Mouse (Mus musculus) MEL (cell line): Measurements from ENCODE around the gene Ltk. TPM values are rescaled to one million over a fixed set of nuclear protein-coding genes. Genes with fewer than 3 reads are reported as not detected.

ENCODE experiments used
- DNase-seq: peaks from one replicate; pipeline ENCODE4 v3.0.0; 2011; ENCODE audit warnings: low read depth, low spot score
- H3K27ac ChIP-seq: 2 replicates; pipeline ENCODE4 v1.5.1; 2012; ENCODE audit warnings: low read depth, mild to moderate bottlenecking, control low read depth, low read length, moderate library complexity; ENCODE audit not compliant: control insufficient read depth
- H3K27me3 ChIP-seq, 2 experiments: fragments of 150-350 bp in 1 of 2; sonication (generic) in 1 of 2; 2 replicates each; pipeline ENCODE4 v1.6.1; 2012; ENCODE audit warnings: low read length in 2 of 2, mild to moderate bottlenecking in 2 of 2, improper control_type of control experiment in 1 of 2, moderate library complexity in 1 of 2; ENCODE audit not compliant: insufficient read depth in 2 of 2, control insufficient read depth in 1 of 2
- H3K36me3 ChIP-seq, 2 experiments: 2 replicates each; pipeline ENCODE4 v1.6.1; 2012 to 2014; ENCODE audit warnings: low read length in 2 of 2, improper control_type of control experiment in 1 of 2, inconsistent platforms in 1 of 2, mild to moderate bottlenecking in 1 of 2; ENCODE audit not compliant: insufficient read depth in 2 of 2, control insufficient read depth in 1 of 2
- H3K4me1 ChIP-seq, 2 experiments: fragments of 150-350 bp in 1 of 2; sonication (generic) in 1 of 2; 2 replicates each; pipeline ENCODE4 v1.6.1; 2012; ENCODE audit warnings: low read length in 2 of 2, improper control_type of control experiment in 1 of 2, mild to moderate bottlenecking in 1 of 2; ENCODE audit not compliant: insufficient read depth in 2 of 2, control insufficient read depth in 1 of 2
- H3K4me3 ChIP-seq, 2 experiments: fragments of 150-350 bp in 1 of 2; sonication (generic) in 1 of 2; 2 replicates each; pipeline ENCODE4 v1.5.1; 2012; ENCODE audit warnings: low read depth in 2 of 2, low read length in 2 of 2, mild to moderate bottlenecking in 2 of 2, moderate library complexity in 2 of 2, control low read depth in 1 of 2, improper control_type of control experiment in 1 of 2; ENCODE audit not compliant: control insufficient read depth in 1 of 2, insufficient read depth in 1 of 2
- H3K79me2 ChIP-seq: 2 replicates; pipeline ENCODE4 v1.6.1; 2012; ENCODE audit warnings: mild to moderate bottlenecking, low read length, moderate library complexity; ENCODE audit not compliant: control insufficient read depth, poor library complexity, insufficient read depth
- H3K9ac ChIP-seq: 2 replicates; pipeline ENCODE4 v1.6.1; 2012; ENCODE audit warnings: low read depth, mild to moderate bottlenecking, control low read depth, low read length, moderate library complexity; ENCODE audit not compliant: control insufficient read depth, poor library complexity, severe bottlenecking
- H3K9me3 ChIP-seq: fragments of 150-350 bp; sonication (generic); replicated peaks from 2 replicates; pipeline ENCODE4 v1.6.1; 2012; ENCODE audit warnings: mild to moderate bottlenecking, low read length, improper control_type of control experiment, moderate library complexity; ENCODE audit not compliant: insufficient read depth
- BHLHE40 ChIP-seq: IDR thresholded peaks from 2 replicates; pipeline ENCODE4 v1.6.1; 2012; ENCODE audit warnings: low read depth, mild to moderate bottlenecking, inconsistent platforms, low read length, improper control_type of control experiment, borderline replicate concordance
- CHD2 ChIP-seq: IDR thresholded peaks from 2 replicates; pipeline ENCODE4 v1.6.1; 2011; ENCODE audit warnings: low read length, improper control_type of control experiment
- E2F4 ChIP-seq: IDR thresholded peaks from 2 replicates; pipeline ENCODE4 v1.6.1; 2011; ENCODE audit warnings: low read depth, low read length, improper control_type of control experiment, borderline replicate concordance
- JUND ChIP-seq: IDR thresholded peaks from 2 replicates; pipeline ENCODE4 v1.6.1; 2011; ENCODE audit warnings: low read depth, mild to moderate bottlenecking, improper control_type of control experiment, low read length
- KAT2A ChIP-seq: conservative IDR thresholded peaks from 2 replicates; pipeline ENCODE4 v1.6.1; 2012; ENCODE audit warnings: low read depth, low read length, improper control_type of control experiment, inconsistent platforms
- MAFK ChIP-seq: IDR thresholded peaks from 2 replicates; pipeline ENCODE4 v1.6.1; 2011; ENCODE audit warnings: low read depth, mild to moderate bottlenecking, low read length, improper control_type of control experiment, borderline replicate concordance
- MAX ChIP-seq: IDR thresholded peaks from 2 replicates; pipeline ENCODE4 v1.6.1; 2011; ENCODE audit warnings: low read length, improper control_type of control experiment
- MAZ ChIP-seq: IDR thresholded peaks from 2 replicates; pipeline ENCODE4 v1.6.1; 2012; ENCODE audit warnings: low read depth, mild to moderate bottlenecking, inconsistent platforms, low read length, improper control_type of control experiment
- MEF2A ChIP-seq: IDR thresholded peaks from 2 replicates; pipeline ENCODE4 v1.6.1; 2014; ENCODE audit warnings: low read depth, mild to moderate bottlenecking, inconsistent platforms, low read length, improper control_type of control experiment; ENCODE audit not compliant: poor library complexity, insufficient replicate concordance, severe bottlenecking; ENCODE audit errors: extremely low read depth
- MYC ChIP-seq: IDR thresholded peaks from 2 replicates; pipeline ENCODE4 v1.6.1; 2011; ENCODE audit warnings: low read depth, mild to moderate bottlenecking, low read length, improper control_type of control experiment, moderate library complexity
- NRF1 ChIP-seq: IDR thresholded peaks from 2 replicates; pipeline ENCODE4 v1.6.1; 2014; ENCODE audit warnings: low read depth, mild to moderate bottlenecking, inconsistent platforms, low read length, improper control_type of control experiment, moderate library complexity; ENCODE audit not compliant: poor library complexity, insufficient read depth, severe bottlenecking
- POLR2AphosphoS5 ChIP-seq: IDR thresholded peaks from 2 replicates; pipeline ENCODE4 v1.6.1; 2012; ENCODE audit warnings: low read depth, borderline replicate concordance, mild to moderate bottlenecking, inconsistent platforms, low read length, moderate library complexity, mixed read lengths
- TAL1 ChIP-seq: IDR thresholded peaks from 2 replicates; pipeline ENCODE4 v1.6.1; 2012; ENCODE audit warnings: mild to moderate bottlenecking, inconsistent platforms, low read length, moderate library complexity, mixed read lengths
- ZKSCAN1 ChIP-seq: IDR thresholded peaks from 2 replicates; pipeline ENCODE4 v1.6.1; 2012; ENCODE audit warnings: low read depth, mild to moderate bottlenecking, inconsistent platforms, low read length, improper control_type of control experiment, moderate library complexity
- ZMIZ1 ChIP-seq: IDR thresholded peaks from 2 replicates; pipeline ENCODE4 v1.6.1; 2012; ENCODE audit warnings: low read depth, mild to moderate bottlenecking, inconsistent platforms, low read length, improper control_type of control experiment, moderate library complexity
- ZNF384 ChIP-seq: IDR thresholded peaks from 2 replicates; pipeline ENCODE4 v1.6.1; 2012; ENCODE audit warnings: low read depth, mild to moderate bottlenecking, inconsistent platforms, low read length, improper control_type of control experiment
- polyA plus RNA-seq, 2 experiments: library from polyadenylated mRNA; stranded (reverse) in 1 of 2; unstranded in 1 of 2; fragments of >175 nt in 1 of 2; fragments of >200 nt in 1 of 2; gene quantifications; 2 replicates each; pipeline versions ENCODE4 v1.2.1 to v1.2.4; 2012; ENCODE audit warnings: low replicate concordance in 2 of 2, low read depth in 1 of 2; ENCODE audit not compliant: insufficient read length in 2 of 2, insufficient read depth in 1 of 2, missing spikeins in 1 of 2
- total RNA-seq: library from RNA; depleted of rRNA; stranded (reverse); fragments of 300-350 nt; gene quantifications from 2 replicates; pipeline ENCODE4 v1.2.3, GENCODE M21; 2012

The Ltk gene
- total and polyA plus RNA-seq, 3 experiments: 0.23 to 2.5 TPM; not detected in 1

DNA sequence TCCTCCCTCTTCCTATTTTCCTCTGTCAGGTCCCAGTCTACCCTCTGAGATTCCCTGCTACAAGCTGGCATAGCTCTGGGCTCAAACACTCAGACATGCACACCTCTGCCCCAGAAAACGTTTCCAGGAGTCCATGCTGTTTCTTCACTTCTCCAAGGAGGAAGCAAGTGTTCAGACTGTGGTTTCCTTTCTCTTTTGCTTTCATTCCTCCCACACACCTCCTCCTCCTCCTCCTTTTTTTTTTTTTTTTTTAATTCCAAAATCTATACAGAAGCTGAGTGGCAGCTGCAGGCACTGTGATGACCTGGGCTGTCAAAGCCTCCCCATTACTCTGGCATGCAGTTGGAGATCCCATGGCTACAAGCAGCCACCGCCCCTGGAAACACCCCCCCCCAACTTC is 19.7 kb downstream of the Ltk start:
- TF ChIP-seq BHLHE40 (no peak), MAZ (no peak), JUND (no peak), ZNF384 (peak; percentile 86), ZMIZ1 (no peak)
- Histone ChIP-seq H3K4me3 (peak overlapping the region; percentile 82 to 99), H3K27ac (peak overlapping the region; percentile 77; the same call in 1 of the 2 replicates), H3K27me3 (no peaks in the 10 kb centered on the region), H3K36me3 (no peaks in the 10 kb centered on the region; a peak in 1 of 4 replicates), H3K9ac (peak overlapping the region; percentile 84), H3K79me2 (peaks cover 3% of the 10 kb centered on the region; the same call in 1 of the 2 replicates), H3K9me3 (no peaks in the 10 kb centered on the region), H3K4me1 (peaks cover 0 to 3% of the 10 kb centered on the region in 2 experiments; a peak in 1 of 4 replicates)
- DNase-seq: peak; percentile 45

DNA sequence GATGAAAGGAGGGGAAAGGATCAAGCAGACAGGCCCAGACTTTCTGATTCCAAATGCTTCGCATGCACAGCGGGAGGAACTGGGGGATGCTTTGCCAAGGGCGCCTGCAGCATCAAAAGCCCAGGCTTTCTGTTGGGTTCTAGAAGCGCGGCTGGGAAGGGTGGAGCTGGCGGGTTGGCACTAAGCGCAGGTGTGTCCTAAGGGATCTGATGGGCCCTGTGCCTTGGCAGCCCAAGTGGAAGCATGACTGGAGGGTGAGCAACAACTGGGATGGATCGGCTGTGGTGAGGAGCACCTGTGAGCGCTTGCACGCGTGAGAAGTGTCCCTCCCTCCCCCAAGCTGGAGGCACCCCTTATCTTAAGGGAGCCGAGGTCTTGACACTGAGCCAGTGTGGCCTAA is 23.1 kb downstream of the Ltk start:
- H3K4me1 ChIP-seq: peaks cover 0 to 3% of the 10 kb centered on the region in 2 experiments; a peak in 1 of 4 replicates
- no peak overlapping the region for H3K9ac ChIP-seq
- H3K79me2 ChIP-seq: peaks cover 3% of the 10 kb centered on the region; the same call in 1 of the 2 replicates
- TF ChIP-seq POLR2AphosphoS5: no peak
- no peak for TF ChIP-seq ZKSCAN1
- no peak for TF ChIP-seq MAZ
- TF ChIP-seq MEF2A: no peak
- TF ChIP-seq TAL1: no peak
- no peak for TF ChIP-seq CHD2
- TF ChIP-seq JUND: no peak
- TF ChIP-seq E2F4: no peak
- TF ChIP-seq, all 39 proteins: peak for 0
- no peak overlapping the region for H3K27ac ChIP-seq
- DNase-seq: no peak
- H3K4me3 ChIP-seq: no peak overlapping the region
- H3K9me3 ChIP-seq: no peaks in the 10 kb centered on the region
- H3K27me3 ChIP-seq: no peaks in the 10 kb centered on the region
- no peaks in the 10 kb centered on the region; a peak in 2 of 4 replicates for H3K36me3 ChIP-seq

DNA sequence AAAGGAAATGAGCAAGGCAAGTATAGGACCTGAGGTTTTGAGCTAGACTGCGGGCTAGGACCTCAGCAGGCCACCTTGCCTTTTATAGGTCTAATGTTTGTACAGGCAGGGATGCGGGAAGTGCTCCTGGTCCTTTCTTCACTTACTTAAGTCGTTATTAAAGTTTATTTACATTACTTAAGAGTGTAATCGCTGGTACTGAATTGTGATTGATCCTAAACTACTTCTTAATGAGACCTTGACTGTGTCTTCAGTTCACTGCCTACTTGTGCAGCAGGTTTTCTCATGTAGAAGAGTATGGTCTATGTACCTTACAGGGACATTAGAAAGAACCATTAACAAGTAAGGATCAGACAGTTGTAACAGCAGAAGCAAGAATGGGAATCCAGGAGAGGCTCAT is 29.5 kb downstream of the Ltk start:
- Histone ChIP-seq H3K27me3 (no peaks in the 10 kb centered on the region), H3K36me3 (peaks cover 0 to 13% of the 10 kb centered on the region in 2 experiments; a peak in 2 of 4 replicates), H3K79me2 (no peaks in the 10 kb centered on the region), H3K27ac (no peak overlapping the region), H3K9me3 (no peaks in the 10 kb centered on the region), H3K9ac (no peak overlapping the region), H3K4me1 (no peaks in the 10 kb centered on the region), H3K4me3 (no peak overlapping the region)
- no peak for TF ChIP-seq NRF1
- no peak for TF ChIP-seq MAX
- no peak for TF ChIP-seq KAT2A
- TF ChIP-seq MAZ: no peak
- TF ChIP-seq MYC: no peak
- no peak for TF ChIP-seq MAFK
- no peak for TF ChIP-seq JUND
- no peak for DNase-seq
